Mouse (Mus musculus): Measurements from ENCODE around the gene Arsb. TPM values are rescaled to one million over a fixed set of nuclear protein-coding genes. Genes with fewer than 3 reads are reported as not detected.
A peak's percentile ranks its signal among the peaks of the same experiment; 100 is the strongest.
"Not testable (repeated sequence)": the region's sequence is repeated elsewhere in the genome, so short reads cannot be mapped to it uniquely, and the experiment has no call there.

Arsb gene
- polyA plus RNA-seq, 1 experiment from 2014 or later, result 11.0 TPM

DNA sequence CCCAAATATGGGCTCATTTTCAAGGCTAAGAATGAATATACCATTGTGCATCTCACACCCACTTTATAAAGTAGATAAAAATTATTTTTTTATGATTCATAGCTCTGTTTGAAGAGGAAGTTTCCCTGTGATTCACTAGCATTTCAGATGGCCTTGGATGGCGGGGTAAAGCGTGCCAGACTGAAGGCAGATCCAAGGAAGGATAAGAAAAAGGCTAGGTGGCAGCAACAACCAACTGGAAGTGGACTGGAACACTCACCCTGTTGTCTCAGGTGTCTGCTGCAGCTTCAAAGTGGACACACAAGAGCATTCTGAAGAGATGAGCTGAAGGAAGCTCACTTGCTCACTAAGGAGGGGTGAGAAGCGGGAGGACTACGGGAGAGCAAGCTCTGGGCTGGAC, 181.0 kb downstream of the Arsb start:
- Histone ChIP-seq H3K27ac (replicated peaks) (no peak overlapping the region), H3K9ac (no peak overlapping the region), H3K36me3 (no peaks in the 10 kb centered on the region), H3K4me2 (no peak overlapping the region), H3K9me3 (no peaks in the 10 kb centered on the region), H3K27me3 (no peaks in the 10 kb centered on the region), H3K4me3 (no peak overlapping the region), H3K4me1 (replicated peaks) (no peaks in the 10 kb centered on the region)
- 94% methylated on average over 4 of the region's 4 CpGs for WGBS
- no peak for ATAC-seq (ENCODE audit: low FRiP score, low read depth)

DNA sequence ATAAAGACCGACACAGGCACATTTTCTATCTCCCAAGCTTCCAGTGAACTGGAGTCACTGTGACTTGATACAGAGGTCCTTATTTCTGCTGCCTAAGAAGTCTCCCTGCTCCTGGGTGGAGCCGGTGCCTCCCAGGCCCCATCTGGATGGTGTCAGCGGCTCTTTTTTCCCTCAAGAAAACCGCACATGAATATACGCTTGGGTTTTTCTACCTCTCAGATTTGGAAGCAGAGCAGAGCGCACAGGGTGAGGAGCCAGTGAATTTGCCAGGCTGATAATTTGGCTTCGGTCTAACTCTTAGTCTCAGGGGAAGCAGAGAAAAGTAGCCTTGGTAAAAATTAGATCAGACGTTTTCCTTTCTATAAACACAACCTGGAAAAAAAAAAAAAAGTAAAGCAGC, 186.5 kb downstream of the Arsb start:
- H3K4me3 ChIP-seq, result no peak overlapping the region
- no peaks in the 10 kb centered on the region for H3K27me3 ChIP-seq
- no peaks in the 10 kb centered on the region for H3K36me3 ChIP-seq
- H3K4me2 ChIP-seq, result no peak overlapping the region
- no peak overlapping the region for H3K27ac ChIP-seq (replicated peaks)
- WGBS, result 90% methylated on average over 8 of the region's 8 CpGs
- H3K9ac ChIP-seq, result no peak overlapping the region
- no peaks in the 10 kb centered on the region for H3K9me3 ChIP-seq
- no peaks in the 10 kb centered on the region for H3K4me1 ChIP-seq (replicated peaks)
- no peak for ATAC-seq (ENCODE audit: low FRiP score, low read depth)

DNA sequence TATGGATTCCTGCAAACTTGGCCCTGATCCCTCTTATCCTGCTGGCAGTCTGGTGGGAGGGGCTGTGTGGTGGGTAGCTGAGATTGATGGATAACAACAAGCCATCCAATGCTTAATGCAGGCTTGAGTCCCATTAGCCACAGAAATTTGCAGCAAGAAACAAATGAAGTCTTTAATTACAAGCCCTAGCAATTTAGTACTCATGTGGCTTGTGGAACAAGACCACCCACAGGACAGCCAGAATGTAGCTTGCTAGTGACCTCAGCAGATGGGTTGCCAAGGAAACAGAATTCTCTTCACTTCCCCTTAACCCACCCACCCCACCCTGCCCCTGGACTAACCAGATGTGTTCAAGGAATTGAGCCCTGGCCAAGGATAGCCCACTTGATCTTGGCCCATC, 194.8 kb downstream of the Arsb start:
- H3K9ac ChIP-seq, result no peak overlapping the region
- H3K27me3 ChIP-seq, result no peaks in the 10 kb centered on the region
- no peak overlapping the region for H3K4me2 ChIP-seq
- no peak for ATAC-seq (ENCODE audit: low FRiP score, low read depth)
- 0 out of 2 replicates have a peak overlapping the region, but pooled peaks have one; percentile 8 for H3K27ac ChIP-seq (replicated peaks)
- H3K9me3 ChIP-seq, result no peaks in the 10 kb centered on the region
- peaks cover 13% of the 10 kb centered on the region for H3K4me1 ChIP-seq (replicated peaks)
- no peaks in the 10 kb centered on the region for H3K36me3 ChIP-seq
- H3K4me3 ChIP-seq, result no peak overlapping the region

DNA sequence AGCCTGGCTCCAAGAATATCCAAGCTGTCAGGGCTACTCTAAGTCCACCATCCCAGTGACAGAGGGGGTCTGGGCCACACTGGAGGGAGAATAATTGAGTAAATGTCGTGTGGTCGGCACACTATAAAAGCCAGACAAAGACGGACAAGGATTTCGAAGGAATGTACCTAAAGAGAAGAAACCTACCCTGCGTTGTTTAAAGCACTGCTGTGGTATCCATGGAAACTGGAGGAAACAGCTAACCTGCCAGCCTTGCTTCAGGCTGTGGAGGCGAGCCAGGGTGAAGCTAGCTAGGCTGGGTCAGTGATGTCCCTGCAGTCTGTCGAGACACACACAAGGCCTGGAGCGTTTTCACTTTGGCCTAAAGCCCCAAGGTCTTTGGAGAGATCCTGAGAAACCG, 195.7 kb downstream of the Arsb start:
- no peak overlapping the region; the same call in 1 of the 2 replicates for H3K27ac ChIP-seq (replicated peaks)
- H3K4me3 ChIP-seq, result no peak overlapping the region
- H3K9ac ChIP-seq, result no peak overlapping the region
- H3K36me3 ChIP-seq, result no peaks in the 10 kb centered on the region
- H3K27me3 ChIP-seq, result no peaks in the 10 kb centered on the region
- ATAC-seq (ENCODE audit: low FRiP score, low read depth), result peak; percentile 83
- peaks cover 13% of the 10 kb centered on the region for H3K4me1 ChIP-seq (replicated peaks)
- WGBS, result 33% methylated on average over 9 of the region's 9 CpGs
- no peaks in the 10 kb centered on the region for H3K9me3 ChIP-seq
- H3K4me2 ChIP-seq, result no peak overlapping the region

DNA sequence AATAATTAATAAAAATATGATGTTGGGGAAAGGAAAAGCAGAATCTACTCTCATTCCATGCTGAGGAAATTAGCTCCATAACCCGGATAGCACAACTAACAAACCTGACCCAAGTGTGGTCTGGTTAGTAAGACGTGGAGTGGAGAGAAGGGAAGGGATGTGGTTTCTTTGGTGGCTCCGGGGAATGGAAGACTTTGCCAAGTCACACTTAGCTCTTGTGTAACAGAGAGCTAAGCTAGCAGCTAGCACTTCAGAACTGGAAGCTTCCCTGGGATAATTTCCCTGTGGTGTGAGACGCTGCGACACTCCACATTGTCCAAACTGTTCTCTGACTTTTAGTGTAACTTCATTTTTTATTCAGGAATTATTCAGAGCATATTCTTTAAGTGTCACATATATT, 198.7 kb downstream of the Arsb start:
- Histone ChIP-seq H3K36me3 (no peaks in the 10 kb centered on the region), H3K27ac (replicated peaks) (no peak overlapping the region), H3K9me3 (no peaks in the 10 kb centered on the region), H3K4me1 (replicated peaks) (peaks cover 13% of the 10 kb centered on the region), H3K4me2 (no peak overlapping the region), H3K27me3 (no peaks in the 10 kb centered on the region), H3K9ac (no peak overlapping the region), H3K4me3 (no peak overlapping the region)
- no peak for ATAC-seq (ENCODE audit: low FRiP score, low read depth)
- 92% methylated on average over 5 of the region's 5 CpGs for WGBS

DNA sequence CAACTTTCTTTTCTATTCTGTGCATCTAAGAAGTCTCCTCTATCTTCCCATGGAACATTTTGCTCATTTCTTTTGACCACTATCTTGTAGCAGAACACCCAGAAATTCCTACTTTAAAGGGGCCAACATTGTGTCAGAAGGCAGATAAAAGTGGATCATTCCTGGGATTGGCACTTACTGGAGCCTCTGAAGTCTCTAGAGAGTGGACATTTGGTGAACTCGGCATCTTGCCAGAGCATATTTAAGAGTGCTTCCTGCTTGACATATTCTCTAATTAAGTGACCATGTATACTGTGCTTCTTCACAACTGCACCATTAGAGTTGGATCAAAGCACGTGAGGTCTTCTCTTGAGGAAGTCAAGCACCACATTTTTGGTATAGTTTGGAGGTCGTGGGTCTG, 201.0 kb downstream of the Arsb start:
- no peak for ATAC-seq (ENCODE audit: low FRiP score, low read depth)
- Histone ChIP-seq H3K4me3 (no peak overlapping the region), H3K4me2 (no peak overlapping the region), H3K36me3 (no peaks in the 10 kb centered on the region), H3K9ac (no peak overlapping the region), H3K27me3 (no peaks in the 10 kb centered on the region), H3K4me1 (replicated peaks) (peaks cover under 1% of the 10 kb centered on the region; the same call in 1 of the 2 replicates), H3K9me3 (no peaks in the 10 kb centered on the region), H3K27ac (replicated peaks) (no peak overlapping the region)
- 82% methylated on average over 3 of the region's 3 CpGs for WGBS

DNA sequence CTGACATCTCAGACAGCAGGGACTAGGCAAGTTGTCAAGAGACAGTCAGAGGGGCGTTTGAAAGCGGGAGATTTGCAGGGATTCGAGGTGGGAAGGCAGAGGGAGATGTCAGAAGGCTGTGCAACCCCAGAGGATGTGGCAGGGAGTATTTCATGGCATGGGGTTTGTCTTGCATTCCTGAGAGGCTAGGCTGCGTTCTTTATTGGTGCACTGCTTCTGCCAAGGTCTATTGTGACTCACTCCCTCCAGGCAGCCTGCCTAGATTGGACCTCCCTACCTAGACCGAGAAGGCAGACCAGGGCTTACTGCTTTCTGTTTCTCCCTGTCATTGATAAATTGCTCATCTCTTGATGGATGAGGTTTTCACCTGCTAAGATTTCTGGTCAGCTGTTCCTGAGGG, 204.2 kb downstream of the Arsb start:
- H3K4me2 ChIP-seq, result no peak overlapping the region
- H3K27me3 ChIP-seq, result no peaks in the 10 kb centered on the region
- no peaks in the 10 kb centered on the region for H3K4me1 ChIP-seq (replicated peaks)
- H3K36me3 ChIP-seq, result no peaks in the 10 kb centered on the region
- H3K9ac ChIP-seq, result no peak overlapping the region
- no peak for ATAC-seq (ENCODE audit: low FRiP score, low read depth)
- WGBS, result 78% methylated on average over 5 of the region's 5 CpGs
- no peak overlapping the region for H3K4me3 ChIP-seq
- no peaks in the 10 kb centered on the region for H3K9me3 ChIP-seq
- no peak overlapping the region for H3K27ac ChIP-seq (replicated peaks)

DNA sequence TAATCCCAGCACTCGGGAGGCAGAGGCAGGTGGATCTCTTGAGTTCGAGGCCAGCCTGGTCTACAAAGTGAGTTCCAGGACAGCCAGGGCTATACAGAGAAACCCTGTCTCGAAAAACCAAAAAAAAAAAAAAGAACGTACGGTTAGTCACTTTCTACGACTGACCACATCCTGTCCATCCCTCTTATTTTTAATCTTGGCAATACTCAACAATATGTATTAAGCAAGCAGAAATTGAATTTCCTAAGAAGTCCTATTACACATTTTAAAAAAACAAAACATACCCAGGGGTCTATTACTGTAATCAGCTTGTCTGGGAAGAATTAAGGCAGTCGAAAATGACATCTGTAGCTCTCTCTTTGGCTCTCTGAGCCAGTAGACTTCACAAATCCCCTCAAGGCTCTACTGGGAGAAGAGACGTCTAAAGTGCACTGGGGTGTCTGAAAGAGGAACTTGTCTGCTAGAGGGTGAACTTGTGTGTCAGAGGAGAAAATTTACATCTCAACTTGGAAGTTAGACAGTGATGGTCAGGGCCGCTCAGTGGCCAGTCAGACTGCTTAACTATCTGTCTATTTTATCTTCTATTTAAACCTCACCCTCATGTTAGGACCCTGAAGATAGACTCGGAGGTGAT, 205.6 kb downstream of the Arsb start:
- Histone ChIP-seq H3K9ac (no peak overlapping the region), H3K27me3 (no peaks in the 10 kb centered on the region), H3K36me3 (no peaks in the 10 kb centered on the region), H3K9me3 (no peaks in the 10 kb centered on the region), H3K27ac (replicated peaks) (no peak overlapping the region), H3K4me2 (no peak overlapping the region), H3K4me3 (no peak overlapping the region), H3K4me1 (replicated peaks) (no peaks in the 10 kb centered on the region)
- no peak for ATAC-seq (ENCODE audit: low FRiP score, low read depth)
- WGBS, result 85% methylated on average over 10 of the region's 10 CpGs

DNA sequence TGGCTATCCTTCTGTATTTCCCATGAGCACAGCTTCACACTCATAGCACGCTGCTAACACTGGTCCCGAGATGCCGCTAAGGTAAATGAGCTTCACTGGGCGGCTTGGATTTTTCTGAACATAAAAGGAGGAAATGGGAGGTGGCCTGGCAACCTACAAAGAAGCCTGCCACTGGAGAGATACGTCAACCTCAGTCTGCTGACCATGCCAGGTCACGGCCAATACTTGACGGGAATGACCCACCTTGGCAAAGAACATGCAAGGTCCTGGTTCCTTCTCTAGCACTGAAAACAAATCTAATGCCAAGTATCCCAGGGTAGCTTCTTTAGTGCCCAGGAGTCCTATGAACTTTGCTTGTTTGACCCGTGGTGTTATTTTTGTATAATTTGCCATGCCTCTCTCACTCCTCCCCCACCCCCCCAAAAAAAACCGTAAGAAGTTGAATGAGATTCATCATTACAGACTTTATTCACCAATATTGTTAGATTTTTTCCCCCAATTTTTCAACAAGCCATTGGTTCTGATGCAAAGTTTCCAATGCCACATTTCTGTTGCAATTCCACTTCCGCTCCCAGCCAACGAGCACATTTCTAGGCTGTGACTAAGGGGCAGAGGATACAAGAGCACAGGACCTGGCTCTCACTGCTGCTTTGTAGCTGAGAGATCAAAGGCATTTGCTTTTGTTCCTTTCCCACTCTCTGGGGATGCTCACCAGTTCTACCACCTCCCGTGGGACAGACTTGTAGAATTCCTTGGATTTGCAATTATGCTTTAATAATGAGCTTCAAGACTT, 207.5 kb downstream of the Arsb start:
- 71% methylated on average over 12 of the region's 12 CpGs for WGBS

DNA sequence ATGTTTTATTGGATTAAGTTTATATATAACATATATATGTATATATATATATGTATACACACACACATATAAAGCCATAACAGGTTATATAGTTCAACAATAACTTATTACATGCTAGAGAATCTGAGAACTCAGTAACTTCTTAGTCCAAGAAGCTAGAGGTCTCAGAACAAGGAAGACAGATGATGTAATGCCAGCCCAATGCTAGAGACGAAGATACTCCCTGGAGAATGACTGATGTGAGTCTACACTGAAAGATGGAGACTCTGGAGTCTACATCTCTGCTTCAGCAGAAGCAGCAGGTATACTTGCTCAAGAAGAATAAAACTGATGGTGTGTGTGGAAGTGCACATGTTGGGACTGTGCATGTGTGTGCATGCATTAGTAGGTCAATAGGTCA, 208.3 kb downstream of the Arsb start:
- Histone ChIP-seq H3K27ac (replicated peaks) (no peak overlapping the region), H3K4me1 (replicated peaks) (no peaks in the 10 kb centered on the region), H3K9ac (no peak overlapping the region), H3K4me3 (no peak overlapping the region), H3K36me3 (no peaks in the 10 kb centered on the region), H3K9me3 (no peaks in the 10 kb centered on the region), H3K27me3 (no peaks in the 10 kb centered on the region), H3K4me2 (no peak overlapping the region)
- 72% methylated on average over 1 of the region's 1 CpGs for WGBS
- no peak for ATAC-seq (ENCODE audit: low FRiP score, low read depth)

More for the DNA sequence above, 207.5 kb downstream of the Arsb start:
- H3K9me3 ChIP-seq, result no peaks in the 10 kb centered on the region
- no peak overlapping the region for H3K4me3 ChIP-seq
- no peak overlapping the region for H3K4me2 ChIP-seq
- no peaks in the 10 kb centered on the region for H3K4me1 ChIP-seq (replicated peaks)
- H3K36me3 ChIP-seq, result no peaks in the 10 kb centered on the region
- no peak for ATAC-seq (ENCODE audit: low FRiP score, low read depth)
- H3K27me3 ChIP-seq, result no peaks in the 10 kb centered on the region
- H3K27ac ChIP-seq (replicated peaks), result no peak overlapping the region
- no peak overlapping the region for H3K9ac ChIP-seq

DNA sequence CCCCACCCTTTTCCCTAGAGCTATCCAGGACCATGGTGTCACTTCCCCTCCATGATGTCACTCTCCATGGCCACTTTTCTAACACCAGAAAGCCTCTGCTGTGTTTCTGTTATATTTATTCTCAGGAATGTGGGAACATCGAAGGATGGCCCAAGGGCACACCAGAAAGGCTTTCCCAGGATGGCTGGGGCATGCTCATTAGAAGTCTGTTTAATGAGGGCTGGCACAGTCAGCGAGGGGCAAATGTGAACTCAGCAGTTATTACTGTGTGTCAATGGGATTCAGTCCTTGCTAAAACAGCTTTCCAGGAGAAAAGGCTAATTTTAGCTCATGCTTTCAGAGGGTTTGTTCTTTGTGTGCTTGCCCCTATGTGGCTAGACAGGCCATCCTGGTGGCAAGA, 213.1 kb downstream of the Arsb start:
- Histone ChIP-seq H3K4me3 (no peak overlapping the region), H3K9ac (no peak overlapping the region), H3K36me3 (no peaks in the 10 kb centered on the region), H3K9me3 (no peaks in the 10 kb centered on the region), H3K4me1 (replicated peaks) (no peaks in the 10 kb centered on the region), H3K4me2 (no peak overlapping the region), H3K27me3 (no peaks in the 10 kb centered on the region), H3K27ac (replicated peaks) (no peak overlapping the region)
- no peak for ATAC-seq (ENCODE audit: low FRiP score, low read depth)
- 65% methylated on average over 2 of the region's 2 CpGs for WGBS

DNA sequence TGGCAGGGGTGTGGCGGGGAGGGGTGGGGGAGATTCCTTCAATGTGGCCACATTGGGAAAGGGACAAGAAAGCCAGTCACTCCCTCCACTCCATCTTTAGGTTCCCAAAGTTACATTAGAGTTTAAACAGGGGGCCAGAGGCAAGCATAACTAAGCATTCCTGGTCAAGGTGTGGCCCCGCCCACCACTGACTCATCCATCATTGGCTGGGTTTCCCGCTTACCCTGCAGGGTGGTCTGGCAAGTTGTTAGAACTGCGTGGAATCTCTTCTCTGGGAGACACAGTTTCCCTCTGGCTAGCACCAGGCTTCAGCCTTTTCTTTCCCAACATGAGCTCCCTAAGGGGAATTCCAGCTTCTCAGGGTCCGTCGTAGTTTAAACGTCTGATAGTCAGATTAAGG, 213.8 kb downstream of the Arsb start:
- H3K4me3 ChIP-seq, result no peak overlapping the region
- H3K9me3 ChIP-seq, result no peaks in the 10 kb centered on the region
- H3K9ac ChIP-seq, result no peak overlapping the region
- H3K27me3 ChIP-seq, result no peaks in the 10 kb centered on the region
- H3K36me3 ChIP-seq, result no peaks in the 10 kb centered on the region
- no peak overlapping the region for H3K4me2 ChIP-seq
- H3K27ac ChIP-seq (replicated peaks), result no peak overlapping the region
- no peak for ATAC-seq (ENCODE audit: low FRiP score, low read depth)
- H3K4me1 ChIP-seq (replicated peaks), result no peaks in the 10 kb centered on the region
- WGBS, result 70% methylated on average over 7 of the region's 7 CpGs

DNA sequence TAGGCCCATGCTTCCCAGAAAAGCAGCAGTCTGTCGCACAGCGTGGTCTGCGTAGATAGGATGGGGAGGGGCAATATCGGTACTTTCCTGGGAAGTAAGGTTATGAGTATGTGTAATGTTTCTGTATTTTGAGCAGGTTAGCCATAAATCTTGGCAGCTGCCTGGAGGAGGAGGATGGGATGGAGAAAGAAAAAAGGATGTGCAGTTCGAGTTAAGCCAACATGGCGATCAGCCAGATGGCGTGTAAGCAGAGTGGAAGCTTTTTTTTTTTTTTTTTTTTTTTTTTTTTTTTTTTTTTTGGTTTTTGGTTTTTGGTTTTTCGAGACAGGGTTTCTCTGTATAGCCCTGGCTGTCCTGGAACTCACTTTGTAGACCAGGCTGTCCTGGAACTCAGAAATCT, 214.3 kb downstream of the Arsb start:
- H3K4me3 ChIP-seq; H3K27ac ChIP-seq (replicated peaks); H3K4me1 ChIP-seq (replicated peaks); H3K36me3 ChIP-seq; H3K27me3 ChIP-seq; ATAC-seq (ENCODE audit: low FRiP score, low read depth); H3K4me2 ChIP-seq; H3K9ac ChIP-seq; H3K9me3 ChIP-seq: not testable (repeated sequence)
- 91% methylated on average over 7 of the region's 8 CpGs for WGBS

Measured in hindbrain, embryonic 15.5 days (tissue).